Mouse (Mus musculus) megakaryocyte-erythroid progenitor cell, adult 5 weeks (primary cell): ENCODE data around the gene Tspear. TPM values are rescaled to one million over a fixed set of nuclear protein-coding genes. Genes with fewer than 3 reads are reported as not detected.

Experiments used
- polyA plus RNA-seq: library from polyadenylated mRNA; stranded (reverse); fragments of >175 nt; gene quantifications from 2 replicates; pipeline ENCODE4 v1.2.3, GENCODE M21; 2012

Tspear gene
- polyA plus RNA-seq: 0.16 and 0.70 TPM in 2 replicates

DNA sequence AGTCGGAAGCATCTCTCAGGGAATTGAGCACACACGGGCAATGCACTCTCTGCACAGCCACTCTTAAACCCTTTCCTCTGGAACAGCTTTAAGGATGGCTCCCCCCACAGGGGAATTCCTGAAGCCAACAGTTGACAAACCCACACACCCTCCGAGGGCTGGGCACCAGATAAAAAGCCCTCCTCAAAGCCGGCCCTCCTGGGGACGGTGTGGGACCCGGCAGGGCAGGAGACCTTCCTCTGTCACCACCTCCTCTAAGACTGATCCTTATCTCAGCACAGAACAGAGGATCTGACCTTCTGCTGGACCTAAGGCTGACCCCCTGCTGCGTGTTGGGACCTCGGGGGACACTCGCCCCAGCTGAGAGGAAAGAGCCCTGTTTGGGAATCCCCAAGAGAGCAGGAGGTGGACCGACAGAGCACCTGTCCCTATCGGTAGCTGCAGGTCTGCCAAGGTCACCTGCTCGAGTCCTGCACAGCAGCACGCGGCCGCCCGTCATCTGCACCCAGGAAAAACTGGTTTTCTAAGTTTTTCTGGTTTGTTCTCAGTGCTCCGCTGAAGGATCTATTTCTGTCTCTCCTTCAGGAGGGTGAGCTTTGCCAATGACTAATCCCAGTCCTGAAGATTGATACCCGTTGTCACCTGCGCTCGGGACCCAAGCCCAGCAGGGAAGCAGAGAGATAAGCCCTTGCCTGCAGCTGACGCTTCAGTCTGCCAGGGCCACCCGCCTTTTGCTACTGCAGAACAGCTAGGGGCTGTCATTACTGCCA is at the start of gene Tspear:
Tspear (plus strand) TSS at position 675 of the 770 bp plus-strand sequence.

DNA sequence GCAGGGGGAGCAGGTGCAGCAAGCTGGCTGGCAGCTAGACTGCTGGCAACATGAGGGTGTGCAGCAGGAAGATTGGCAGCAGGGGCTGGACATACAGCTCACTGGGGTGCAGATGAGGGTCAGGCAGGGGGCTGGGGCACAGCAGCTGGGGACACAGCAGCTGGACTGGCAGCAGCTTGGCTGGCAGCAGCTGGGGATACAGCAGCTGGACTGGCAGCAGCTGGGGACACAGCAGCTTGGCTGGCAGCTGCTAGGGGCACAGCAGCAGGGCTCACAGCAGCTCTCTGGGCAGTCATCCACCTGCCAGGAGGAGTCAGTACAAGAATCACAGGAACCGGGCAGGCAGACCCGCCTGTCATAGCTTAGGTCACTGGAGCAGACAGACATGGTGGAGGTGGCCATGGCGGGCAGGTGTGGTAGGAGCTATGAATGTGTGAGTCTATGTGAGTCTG is 4.0 kb downstream of the Tspear start, which contains the start of gene Gm19402:
Gm19402 (minus strand) TSS at position 402 of the 452 bp plus-strand sequence.

DNA sequence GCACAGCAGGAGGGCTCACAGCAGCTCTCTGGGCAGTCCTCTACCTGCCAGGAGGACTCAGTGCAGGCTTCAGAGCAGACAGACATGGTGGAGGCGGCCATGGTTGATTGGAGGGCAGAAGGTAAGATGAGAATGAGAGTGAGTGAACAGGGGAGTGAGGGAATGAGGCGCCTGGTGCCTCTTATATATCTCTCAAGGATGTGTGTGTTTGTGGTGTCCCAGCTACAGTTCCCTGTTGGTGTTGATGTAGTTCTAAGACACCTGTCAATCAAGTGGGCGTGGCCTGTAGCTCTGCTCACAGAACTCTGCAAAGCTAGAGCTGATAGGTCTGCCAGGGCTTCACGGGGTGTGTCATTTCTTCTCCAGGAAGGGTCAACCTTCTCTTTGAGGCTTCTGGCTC is 10.8 kb downstream of the Tspear start, which contains the start of gene Gm9508:
Gm9508 (minus strand) TSS at position 101 of the 400 bp plus-strand sequence.

DNA sequence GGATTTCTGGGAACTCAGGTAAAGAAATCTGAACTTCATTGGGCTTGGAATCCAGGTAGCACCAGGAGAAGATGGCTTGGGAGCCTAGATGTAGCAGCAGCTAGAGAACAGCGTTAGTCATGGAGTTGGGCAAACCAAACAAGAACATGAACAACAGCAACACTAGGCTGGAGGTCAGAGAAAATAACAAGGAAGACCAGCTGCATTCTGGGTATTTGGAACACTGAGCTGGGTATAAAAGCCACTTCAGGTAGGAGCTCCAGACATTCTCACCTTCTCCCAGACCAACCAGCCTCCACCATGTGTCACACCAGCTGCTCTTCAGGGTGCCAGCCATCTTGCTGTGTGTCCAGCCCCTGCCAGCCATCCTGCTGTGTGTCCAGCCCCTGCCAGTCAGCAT is 20.0 kb downstream of the Tspear start, which contains the start of gene Gm10272:
Gm10272 (plus strand) TSS at position 301 of the 400 bp plus-strand sequence.

DNA sequence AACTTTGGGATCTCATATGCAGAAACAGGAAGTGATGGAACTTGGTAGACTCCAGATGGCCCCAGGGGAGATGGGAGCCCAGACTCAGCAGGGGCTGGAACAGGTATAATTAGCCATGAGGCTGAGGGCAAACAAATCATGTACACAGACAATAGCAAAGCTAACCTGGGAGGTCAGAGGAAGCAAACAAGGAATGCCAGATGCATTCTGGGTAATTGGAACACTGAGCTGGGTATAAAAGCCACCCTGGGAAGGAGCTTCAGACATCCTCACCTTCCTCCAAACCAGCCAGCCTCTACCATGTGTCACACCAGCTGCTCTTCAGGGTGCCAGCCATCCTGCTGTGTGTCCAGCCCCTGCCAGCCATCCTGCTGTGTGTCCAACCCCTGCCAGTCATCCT is 24.8 kb downstream of the Tspear start, which contains the start of gene Gm10024:
Gm10024 (plus strand) TSS at position 301 of the 400 bp plus-strand sequence.

DNA sequence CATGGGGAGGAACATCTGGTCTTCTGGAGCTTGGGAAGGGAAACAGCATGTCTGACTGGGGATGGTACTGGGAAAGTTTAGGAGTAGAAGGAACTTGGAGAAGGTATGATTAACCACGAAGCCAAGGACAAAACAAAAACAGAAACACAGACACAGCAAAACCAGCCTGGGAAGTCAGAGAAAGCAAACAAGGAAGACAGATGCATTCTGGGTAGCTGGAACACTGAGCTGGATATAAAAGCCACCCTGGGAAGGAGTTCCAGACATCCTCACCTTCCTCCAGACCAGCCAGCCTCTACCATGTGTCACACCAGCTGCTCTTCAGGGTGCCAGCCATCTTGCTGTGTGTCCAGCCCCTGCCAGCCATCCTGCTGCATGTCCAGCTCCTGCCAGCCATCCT is 29.1 kb downstream of the Tspear start, which contains the start of gene Gm10142:
Gm10142 (plus strand) TSS at position 301 of the 400 bp plus-strand sequence.

DNA sequence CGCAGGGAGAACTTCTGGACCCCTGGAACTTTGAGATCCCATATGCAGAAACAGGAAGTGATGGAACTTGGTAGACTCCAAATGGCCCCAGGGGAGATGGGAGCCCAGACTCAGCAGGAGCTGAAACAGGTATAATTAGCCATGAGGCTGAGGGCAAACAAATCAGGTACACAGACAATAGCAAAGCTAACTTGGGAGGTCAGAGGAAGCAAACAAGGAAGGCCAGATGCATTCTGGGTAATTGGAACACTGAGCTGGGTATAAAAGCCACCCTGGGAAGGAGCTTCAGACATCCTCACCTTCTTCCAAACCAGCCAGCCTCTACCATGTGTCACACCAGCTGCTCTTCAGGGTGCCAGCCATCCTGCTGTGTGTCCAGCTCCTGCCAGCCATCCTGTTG is 33.9 kb downstream of the Tspear start, which contains the start of gene Krtap12-1:
Krtap12-1 (plus strand) TSS at position 301 of the 400 bp plus-strand sequence.

DNA sequence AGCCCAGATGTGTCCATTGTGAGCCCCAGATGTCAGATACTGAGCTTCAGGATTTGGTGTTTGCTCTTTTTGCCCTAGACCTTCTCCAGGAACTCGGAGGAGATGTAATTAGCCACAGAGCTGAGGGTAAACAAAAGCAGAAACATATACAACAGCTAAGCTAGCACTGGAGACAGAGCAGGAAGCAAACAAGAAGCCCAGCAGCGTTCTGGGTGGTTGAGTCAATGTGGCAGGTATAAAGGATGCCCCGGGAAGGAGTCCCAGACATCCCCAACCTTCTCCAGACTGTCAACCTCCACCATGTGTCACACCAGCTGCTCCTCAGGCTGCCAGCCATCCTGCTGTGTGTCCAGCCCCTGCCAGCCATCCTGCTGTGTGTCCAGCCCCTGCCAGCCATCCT is 39.8 kb downstream of the Tspear start, which contains the start of gene Gm10100:
Gm10100 (plus strand) TSS at position 301 of the 400 bp plus-strand sequence.

DNA sequence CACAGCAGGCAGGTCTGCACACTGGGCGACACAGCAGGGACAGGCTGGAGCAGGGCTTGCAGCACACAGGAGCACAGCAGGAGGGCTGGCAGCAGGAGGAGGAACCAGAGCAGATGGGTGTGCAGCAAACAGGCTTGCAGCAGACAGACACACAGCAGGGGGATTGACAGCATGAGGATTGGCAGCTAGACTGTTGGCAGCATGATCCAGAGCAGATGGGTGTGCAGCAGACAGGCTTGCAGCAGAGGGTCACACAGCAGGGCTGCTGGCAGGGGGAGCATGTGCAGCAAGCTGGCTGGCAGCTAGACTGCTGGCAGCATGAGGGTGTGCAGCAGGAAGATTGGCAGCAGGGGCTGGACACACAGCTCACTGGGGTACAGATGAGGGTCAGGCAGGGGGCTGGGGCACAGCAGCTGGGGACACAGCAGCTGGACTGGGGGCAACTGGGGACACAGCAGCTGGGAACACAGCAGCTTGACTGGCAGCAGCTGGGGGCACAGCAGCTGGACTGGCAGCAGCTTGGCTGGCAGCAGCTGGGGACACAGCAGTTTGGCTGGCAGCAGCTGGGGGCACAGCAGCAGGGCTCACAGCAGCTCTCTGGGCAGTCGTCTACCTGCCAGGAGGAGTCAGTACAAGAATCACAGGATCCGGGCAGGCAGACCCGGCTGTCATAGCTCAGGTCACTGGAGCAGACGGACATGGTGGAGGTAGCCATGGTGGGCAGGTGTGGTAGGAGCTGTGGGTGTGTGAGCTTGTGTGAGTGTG is 55.7 kb downstream of the Tspear start, which contains the start of gene Gm18596:
Gm18596 (minus strand) TSS at position 715 of the 765 bp plus-strand sequence.

DNA sequence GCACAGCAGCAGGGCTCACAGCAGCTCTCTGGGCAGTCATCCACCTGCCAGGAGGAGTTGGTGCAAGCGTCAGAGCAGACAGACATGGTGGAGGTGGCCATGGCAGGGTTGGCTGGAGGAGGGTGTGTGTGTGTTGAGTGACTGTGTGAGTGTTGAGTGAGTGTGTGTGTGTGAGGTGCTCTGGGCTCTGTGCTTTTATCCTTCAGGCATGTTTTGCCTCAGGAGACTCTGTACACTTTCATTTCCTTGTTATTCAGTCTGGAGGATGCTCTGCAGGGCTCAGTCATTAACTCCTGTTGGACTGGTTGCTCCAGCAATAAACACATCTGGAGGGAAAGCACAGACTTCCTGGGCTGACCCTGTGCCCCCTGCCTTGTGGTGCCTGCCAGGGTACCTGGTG is 64.9 kb downstream of the Tspear start, which contains the start of gene Gm9736:
Gm9736 (minus strand) TSS at position 101 of the 400 bp plus-strand sequence.

DNA sequence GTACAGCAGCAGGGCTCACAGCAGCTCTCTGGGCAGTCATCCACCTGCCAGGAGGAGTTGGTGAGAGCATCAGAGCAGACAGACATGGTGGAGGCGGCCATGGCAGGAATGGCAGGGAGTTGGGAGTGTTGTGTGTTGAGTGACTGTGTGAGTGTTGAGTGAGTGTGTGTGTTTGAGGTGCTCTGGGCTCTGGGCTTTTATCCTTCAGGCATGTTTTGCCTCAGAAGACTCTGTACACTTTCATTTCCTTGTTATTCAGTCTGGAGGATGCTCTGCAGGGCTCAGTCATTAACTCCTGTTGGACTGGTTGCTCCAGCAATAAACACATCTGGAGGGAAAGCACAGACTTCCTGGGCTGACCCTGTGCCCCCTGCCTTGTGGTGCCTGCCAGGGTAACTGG is 73.2 kb downstream of the Tspear start, which contains the start of gene Gm3233:
Gm3233 (minus strand) TSS at position 101 of the 400 bp plus-strand sequence.

DNA sequence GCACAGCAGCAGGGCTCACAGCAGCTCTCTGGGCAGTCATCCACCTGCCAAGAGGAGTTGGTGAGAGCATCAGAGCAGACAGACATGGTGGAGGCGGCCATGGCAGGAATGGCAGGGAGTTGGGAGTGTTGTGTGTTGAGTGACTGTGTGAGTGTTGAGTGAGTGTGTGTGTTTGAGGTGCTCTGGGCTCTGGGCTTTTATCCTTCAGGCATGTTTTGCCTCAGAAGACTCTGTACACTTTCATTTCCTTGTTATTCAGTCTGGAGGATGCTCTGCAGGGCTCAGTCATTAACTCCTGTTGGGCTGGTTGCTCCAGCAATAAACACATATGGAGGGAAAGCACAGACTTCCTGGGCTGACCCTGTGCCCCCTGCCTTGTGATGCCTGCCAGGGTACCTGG is 84.9 kb downstream of the Tspear start, which contains the start of gene Gm3238:
Gm3238 (minus strand) TSS at position 101 of the 400 bp plus-strand sequence.

DNA sequence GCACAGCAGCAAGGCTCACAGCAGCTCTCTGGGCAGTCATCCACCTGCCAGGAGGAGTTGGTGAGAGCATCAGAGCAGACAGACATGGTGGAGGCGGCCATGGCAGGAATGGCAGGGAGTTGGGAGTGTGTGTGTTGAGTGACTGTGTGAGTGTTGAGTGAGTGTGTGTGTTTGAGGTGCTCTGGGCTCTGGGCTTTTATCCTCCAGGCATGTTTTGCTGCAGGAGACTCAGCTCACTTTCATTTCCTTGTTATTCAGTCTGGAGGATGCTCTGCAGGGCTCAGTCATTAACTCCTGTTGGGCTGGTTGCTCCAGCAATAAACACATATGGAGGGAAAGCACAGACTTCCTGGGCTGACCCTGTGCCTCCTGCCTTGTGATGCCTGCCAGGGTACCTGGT is 90.5 kb downstream of the Tspear start, which contains the start of gene Gm7138:
Gm7138 (minus strand) TSS at position 101 of the 400 bp plus-strand sequence.

DNA sequence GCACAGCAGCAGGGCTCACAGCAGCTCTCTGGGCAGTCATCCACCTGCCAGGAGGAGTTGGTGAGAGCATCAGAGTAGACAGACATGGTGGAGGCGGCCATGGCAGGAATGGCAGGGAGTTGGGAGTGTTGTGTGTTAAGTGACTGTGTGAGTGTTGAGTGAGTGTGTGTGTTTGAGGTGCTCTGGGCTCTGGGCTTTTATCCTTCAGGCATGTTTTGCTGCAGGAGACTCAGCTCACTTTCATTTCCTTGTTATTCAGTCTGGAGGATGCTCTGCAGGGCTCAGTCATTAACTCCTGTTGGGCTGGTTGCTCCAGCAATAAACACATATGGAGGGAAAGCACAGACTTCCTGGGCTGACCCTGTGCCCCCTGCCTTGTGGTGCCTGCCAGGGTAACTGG is 96.1 kb downstream of the Tspear start, which contains the start of gene Gm3250:
Gm3250 (minus strand) TSS at position 101 of the 400 bp plus-strand sequence.

DNA sequence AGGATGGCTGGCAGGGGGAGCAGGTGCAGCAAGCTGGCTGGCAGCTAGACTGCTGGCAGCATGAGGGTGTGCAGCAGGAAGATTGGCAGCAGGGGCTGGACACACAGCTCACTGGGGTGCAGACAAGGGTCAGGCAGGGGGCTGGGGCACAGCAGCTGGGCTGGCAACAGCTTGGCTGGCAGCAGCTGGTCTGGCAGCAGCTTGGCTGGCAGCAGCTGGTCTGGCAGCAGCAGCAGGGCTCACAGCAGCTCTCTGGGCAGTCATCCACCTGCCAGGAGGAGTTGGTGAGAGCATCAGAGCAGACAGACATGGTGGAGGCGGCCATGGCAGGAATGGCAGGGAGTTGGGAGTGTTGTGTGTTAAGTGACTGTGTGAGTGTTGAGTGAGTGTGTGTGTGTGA is 101.5 kb downstream of the Tspear start, which contains the start of gene Gm7137:
Gm7137 (minus strand) TSS at position 325 of the 400 bp plus-strand sequence.

DNA sequence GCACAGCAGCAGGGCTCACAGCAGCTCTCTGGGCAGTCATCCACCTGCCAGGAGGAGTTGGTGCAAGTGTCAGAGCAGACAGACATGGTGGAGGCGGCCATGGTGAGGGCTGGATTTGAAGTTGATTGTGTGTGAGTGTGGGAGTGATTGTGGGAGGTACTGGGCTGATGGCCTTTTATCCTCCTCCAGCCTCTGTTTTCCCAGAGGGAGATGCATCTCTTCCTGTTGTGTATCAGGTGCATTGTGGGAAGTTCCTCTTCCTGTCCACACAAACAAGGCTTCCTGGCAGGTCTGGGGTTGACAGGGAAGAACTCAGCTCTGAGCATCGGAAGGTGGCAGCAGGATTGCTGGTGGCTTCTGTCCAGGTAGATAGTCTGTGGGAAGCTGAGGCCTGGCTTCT is 108.6 kb downstream of the Tspear start, which contains the start of gene Gm9639:
Gm9639 (minus strand) TSS at position 101 of the 400 bp plus-strand sequence.

DNA sequence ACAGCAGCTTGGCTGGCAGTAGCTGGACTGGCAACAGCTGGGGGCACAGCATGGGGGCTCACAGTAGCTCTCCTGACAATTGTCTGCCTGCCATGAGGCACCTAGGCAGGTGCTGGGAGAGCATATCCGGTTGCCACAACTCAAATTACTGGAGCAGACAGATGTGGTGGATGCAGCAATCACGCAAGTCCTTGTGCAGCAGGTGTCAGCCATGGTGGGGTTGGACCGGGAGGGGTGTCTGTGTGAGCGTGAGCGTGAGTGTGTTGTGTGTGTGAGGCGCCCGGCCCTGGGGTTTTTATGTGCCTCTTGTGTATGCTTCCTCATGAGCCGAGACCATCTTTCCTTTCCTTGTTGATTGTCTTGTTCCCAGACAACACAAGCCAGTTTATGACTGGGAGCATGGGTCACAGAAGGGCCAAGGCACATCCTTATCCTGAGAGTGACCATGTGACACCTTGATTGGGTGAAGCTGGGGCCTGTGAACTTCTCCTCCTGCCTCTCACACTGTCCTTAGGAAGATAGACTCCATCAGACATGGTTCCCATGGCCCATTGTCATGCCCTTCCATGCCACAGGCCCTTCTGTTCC is 112.6 kb downstream of the Tspear start, which contains the start of gene Gm19668:
Gm19668 (minus strand) TSS at position 213 of the 588 bp plus-strand sequence.

DNA sequence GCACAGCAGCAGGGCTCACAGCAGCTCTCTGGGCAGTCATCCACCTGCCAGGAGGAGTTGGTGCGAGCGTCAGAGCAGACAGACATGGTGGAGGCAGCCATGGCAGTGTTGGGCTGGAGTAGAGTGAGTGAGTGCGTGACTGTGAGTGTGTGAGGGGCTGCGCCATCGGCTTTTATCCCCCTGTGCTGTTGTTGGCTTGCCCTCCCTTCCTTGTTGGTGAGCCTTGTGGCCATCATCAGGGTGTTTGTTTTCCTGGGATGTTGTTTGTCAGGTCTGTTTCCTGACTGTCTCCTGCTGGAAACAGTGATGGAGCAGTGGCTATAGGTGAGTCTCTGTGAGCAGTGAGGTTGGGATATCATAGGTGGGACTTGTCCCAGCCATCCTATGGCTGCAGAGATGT is 125.4 kb downstream of the Tspear start, which contains the start of gene Gm9507:
Gm9507 (minus strand) TSS at position 101 of the 400 bp plus-strand sequence.

DNA sequence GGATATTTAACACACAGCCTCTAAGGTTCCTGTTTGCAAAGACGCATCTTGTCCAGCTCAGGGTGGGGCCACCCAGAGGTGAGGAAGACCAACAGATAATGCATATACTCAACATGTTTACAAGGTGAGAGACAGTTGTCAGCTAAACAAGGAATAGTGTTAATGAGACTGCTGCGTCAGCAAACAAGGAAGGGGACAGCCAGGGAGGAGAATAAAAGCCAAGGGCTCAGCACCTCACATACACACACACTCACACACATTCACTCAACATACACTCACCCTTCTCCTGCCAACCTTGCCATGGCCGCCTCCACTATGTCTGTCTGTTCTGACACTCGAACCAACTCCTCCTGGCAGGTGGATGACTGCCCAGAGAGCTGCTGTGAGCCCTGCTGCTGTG is 128.0 kb downstream of the Tspear start, which contains the start of gene Gm2696:
Gm2696 (plus strand) TSS at position 301 of the 400 bp plus-strand sequence.

DNA sequence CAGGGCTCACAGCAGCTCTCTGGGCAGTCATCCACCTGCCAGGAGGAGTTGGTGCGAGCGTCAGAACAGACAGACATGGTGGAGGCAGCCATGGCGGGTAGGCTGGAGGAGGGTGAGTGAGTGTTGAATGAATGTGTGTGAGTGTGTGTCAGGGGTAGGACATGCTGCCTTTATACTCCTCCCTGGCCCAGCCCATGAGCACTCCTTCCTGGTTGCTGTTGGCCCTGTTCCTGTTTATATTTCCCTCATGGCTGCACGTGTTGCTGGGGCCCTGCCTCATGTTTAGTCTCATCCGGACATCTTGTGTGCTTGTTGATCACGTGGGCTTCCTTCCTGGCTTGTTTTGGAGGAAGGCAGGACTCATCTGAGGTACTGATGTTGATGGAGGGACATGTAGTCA is 140.6 kb downstream of the Tspear start, which contains the start of gene Krtap10-4:
Krtap10-4 (minus strand) TSS at position 145 of the 400 bp plus-strand sequence.

DNA sequence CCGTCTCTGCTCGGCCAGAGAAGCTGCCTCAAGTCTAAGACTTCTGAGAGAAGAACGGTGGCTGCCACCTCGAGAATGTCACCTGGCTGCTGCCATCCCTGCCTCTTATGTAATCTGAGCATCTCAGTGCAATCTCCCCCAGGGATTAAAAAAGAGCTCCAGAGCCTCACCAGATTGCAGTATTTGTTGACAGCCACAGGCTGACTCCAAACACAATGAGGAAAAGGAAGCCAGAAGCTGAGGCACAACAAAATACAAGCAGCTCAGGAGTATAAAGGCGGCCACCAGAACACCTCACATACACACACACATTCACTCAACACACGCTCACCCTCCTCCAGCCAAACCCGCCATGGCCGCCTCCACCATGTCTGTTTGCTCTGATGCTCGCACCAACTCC is 149.3 kb downstream of the Tspear start, which contains the start of gene Krtap10-10:
Krtap10-10 (plus strand) TSS at position 301 of the 400 bp plus-strand sequence.

DNA sequence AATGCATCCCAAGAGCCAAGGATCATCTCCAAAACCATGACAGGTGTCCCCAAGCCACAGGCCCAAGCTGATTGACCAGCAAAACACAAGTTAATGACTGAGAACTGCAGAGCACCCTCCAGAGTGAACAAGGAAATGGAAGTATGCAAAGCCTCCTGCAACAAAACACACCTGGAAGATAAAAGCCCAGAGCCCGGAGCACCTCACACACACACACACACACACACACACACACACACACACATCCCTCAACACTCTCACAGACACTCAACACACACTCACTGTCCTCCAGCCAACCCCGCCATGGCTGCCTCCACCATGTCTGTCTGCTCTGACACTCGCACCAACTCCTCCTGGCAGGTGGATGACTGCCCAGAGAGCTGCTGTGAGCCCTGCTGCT is 160.1 kb downstream of the Tspear start, which contains the start of gene Gm36176:
Gm36176 (plus strand) TSS at position 301 of the 400 bp plus-strand sequence.

